In the genomic region with DNA sequence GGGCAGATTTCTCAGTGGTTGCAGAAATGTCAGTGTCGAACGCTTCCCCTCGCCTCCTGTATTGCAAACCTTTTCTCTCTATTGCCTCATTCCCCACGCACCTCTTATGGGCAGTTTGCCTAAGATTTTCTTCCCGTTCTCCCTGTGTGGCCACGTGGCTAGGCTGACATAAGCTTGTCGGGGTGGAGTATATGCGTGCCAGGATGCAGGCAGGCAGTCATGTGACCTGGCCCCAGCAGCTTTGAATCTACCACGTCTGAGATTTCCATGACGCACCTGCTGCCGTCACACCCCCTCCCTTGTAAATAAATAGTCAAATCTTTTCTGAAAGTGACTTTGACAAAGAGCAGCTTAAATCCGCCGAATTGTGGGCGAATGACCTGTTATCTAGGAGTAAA, we compare ENCODE assay signal across 8 mouse cellular contexts.
DNase-seq lines count a peak whose midpoint lies in the region; ATAC-seq and TF ChIP-seq lines count a peak whose summit lies in the region.

No protein-coding gene starts in this region.

- H3K9ac ChIP-seq in embryonic facial prominence, embryonic 15.5 days, result no peak overlapping the region
- peak overlapping the region; percentile 60 for H3K9ac ChIP-seq in heart, embryonic 15.5 days
- no peak overlapping the region for H3K9ac ChIP-seq in liver, embryonic 14.5 days (replicated peaks)
- H3K9ac ChIP-seq in stomach, embryonic 16.5 days (ENCODE audit: low read length), result peak overlapping the region; percentile 57

- no peak; the same call in 1 of the 2 replicates for ATAC-seq in embryonic facial prominence, embryonic 15.5 days (ENCODE audit: insufficient number of reproducible peaks, low FRiP score, low TSS enrichment, low read depth)
- ATAC-seq in heart, embryonic 15.5 days (replicated peaks; ENCODE audit: insufficient number of reproducible peaks, insufficient read depth, low FRiP score, low read depth), result peak; percentile 90
- peak; percentile 43; the same call in 1 of the 2 replicates for ATAC-seq in liver, embryonic 14.5 days (ENCODE audit: insufficient read depth)
- ATAC-seq in stomach, embryonic 16.5 days (ENCODE audit: insufficient read depth, low FRiP score), result peak; percentile 89

- no peak overlapping the region for H3K27ac ChIP-seq in embryonic facial prominence, embryonic 15.5 days (replicated peaks)
- peak overlapping the region; percentile 87 for H3K27ac ChIP-seq in heart, embryonic 15.5 days
- no peak overlapping the region for H3K27ac ChIP-seq in liver, embryonic 14.5 days
- peak overlapping the region; percentile 25; the same call in 1 of the 2 replicates for H3K27ac ChIP-seq in stomach, embryonic 16.5 days (ENCODE audit: low read length)

- no peaks in the 10 kb centered on the region for H3K9me3 ChIP-seq in embryonic facial prominence, embryonic 15.5 days (replicated peaks)
- H3K9me3 ChIP-seq in heart, embryonic 15.5 days (replicated peaks), result no peaks in the 10 kb centered on the region
- no peaks in the 10 kb centered on the region for H3K9me3 ChIP-seq in liver, embryonic 14.5 days (ENCODE audit: control insufficient read depth, low read length)
- no peaks in the 10 kb centered on the region for H3K9me3 ChIP-seq in stomach, embryonic 16.5 days (replicated peaks; ENCODE audit: control insufficient read depth, low read length)

- peak; percentile 72 for DNase-seq in 416B (ENCODE audit: low read depth)
- peak; percentile 74 to 82 for DNase-seq in adrenal gland, postnatal 36 days
- DNase-seq in kidney, postnatal 10 days, result peak; percentile 77
- DNase-seq in liver, embryonic 14.5 days (ENCODE audit: low read depth in 3 of 3, low spot score in 3 of 3), result peak; percentile 9 to 41 (median 19)
- DNase-seq in natural killer cell, adult 2 months (ENCODE audit: low spot score in 2 of 2), result peak; percentile 61 to 78

- WGBS in embryonic facial prominence, embryonic 15.5 days, result 7% methylated on average over 14 of the region's 14 CpGs
- 4% methylated on average over 14 of the region's 14 CpGs for WGBS in heart, embryonic 15.5 days
- 7% methylated on average over 14 of the region's 14 CpGs for WGBS in liver, embryonic 14.5 days (ENCODE audit: insufficient replicate concordance)
- 6% methylated on average over 14 of the region's 14 CpGs for WGBS in stomach, embryonic 16.5 days

- no peaks in the 10 kb centered on the region for H3K36me3 ChIP-seq in embryonic facial prominence, embryonic 15.5 days
- no peaks in the 10 kb centered on the region for H3K36me3 ChIP-seq in heart, embryonic 15.5 days
- H3K36me3 ChIP-seq in liver, embryonic 14.5 days (replicated peaks; ENCODE audit: control insufficient read depth, insufficient read depth, low read depth), result no peaks in the 10 kb centered on the region
- H3K36me3 ChIP-seq in stomach, embryonic 16.5 days (ENCODE audit: control insufficient read depth, insufficient read depth, low read length), result no peaks in the 10 kb centered on the region

- H3K4me3 ChIP-seq in embryonic facial prominence, embryonic 15.5 days (replicated peaks), result peak overlapping the region; percentile 33
- H3K4me3 ChIP-seq in heart, embryonic 15.5 days, result peak overlapping the region; percentile 45
- 0 out of 4 replicates have a peak overlapping the region, but pooled peaks of 1 of the 2 experiments have one; percentile 21 for H3K4me3 ChIP-seq in liver, embryonic 14.5 days (ENCODE audit: insufficient read depth in 1 of 2, low read depth in 2 of 2, low read length in 2 of 2)
- H3K4me3 ChIP-seq in stomach, embryonic 16.5 days (replicated peaks; ENCODE audit: low read length), result peak overlapping the region; percentile 38

- no peak for TF ChIP-seq EP300 in liver, embryonic 14.5 days (IDR thresholded peaks at IDR 0.05; ENCODE audit: low read depth)

- TF ChIP-seq CTCF in liver, embryonic 14.5 days (IDR thresholded peaks at IDR 0.05; ENCODE audit: low read depth), result no peak

- no peaks in the 10 kb centered on the region for H3K27me3 ChIP-seq in embryonic facial prominence, embryonic 15.5 days
- no peaks in the 10 kb centered on the region for H3K27me3 ChIP-seq in heart, embryonic 15.5 days
- no peaks in the 10 kb centered on the region for H3K27me3 ChIP-seq in liver, embryonic 14.5 days (ENCODE audit: control insufficient read depth, insufficient read depth, low read length)
- no peaks in the 10 kb centered on the region for H3K27me3 ChIP-seq in stomach, embryonic 16.5 days (ENCODE audit: control insufficient read depth, insufficient read depth, low read length)

- peaks cover 18% of the 10 kb centered on the region; the same call in 1 of the 2 replicates for H3K4me1 ChIP-seq in embryonic facial prominence, embryonic 15.5 days
- H3K4me1 ChIP-seq in heart, embryonic 15.5 days (replicated peaks), result peaks cover 15% of the 10 kb centered on the region
- H3K4me1 ChIP-seq in liver, embryonic 14.5 days (replicated peaks; ENCODE audit: control insufficient read depth in 2 of 2, insufficient read depth in 2 of 2, low read length in 1 of 2), result no peaks in the 10 kb centered on the region
- H3K4me1 ChIP-seq in stomach, embryonic 16.5 days (ENCODE audit: control insufficient read depth, insufficient read depth, low read length), result peaks cover 6% of the 10 kb centered on the region; the same call in 1 of the 2 replicates

- peak overlapping the region; percentile 55 for H3K4me2 ChIP-seq in embryonic facial prominence, embryonic 15.5 days (replicated peaks)
- peak overlapping the region; percentile 76 for H3K4me2 ChIP-seq in heart, embryonic 15.5 days
- H3K4me2 ChIP-seq in liver, embryonic 14.5 days (ENCODE audit: low read depth), result peak overlapping the region; percentile 50
- H3K4me2 ChIP-seq in stomach, embryonic 16.5 days (ENCODE audit: low read depth, low read length), result peak overlapping the region; percentile 73

Comparison
In these comparisons a context has a peak if more than half of its experiments do, and no peak if none do; other contexts are left out.
1. DNase-seq: peak in every context shown above with its lines; median percentile 78 in adrenal gland, postnatal 36 days; 77 in kidney, postnatal 10 days; 72 in 416B; 70 in natural killer cell, adult 2 months; 19 in liver, embryonic 14.5 days.
2. H3K27ac ChIP-seq: peak in heart, embryonic 15.5 days (single experiment) and stomach, embryonic 16.5 days (single experiment); none in embryonic facial prominence, embryonic 15.5 days (single experiment) and liver, embryonic 14.5 days (single experiment).
3. H3K9ac ChIP-seq: peak in heart, embryonic 15.5 days (single experiment) and stomach, embryonic 16.5 days (single experiment); none in embryonic facial prominence, embryonic 15.5 days (single experiment) and liver, embryonic 14.5 days (single experiment).
4. Peak in every context shown above with its lines, with median percentiles within 50 percentile points of each other: H3K4me2 ChIP-seq.